9 mouse cellular contexts compared by ENCODE assay signal in the genomic region with DNA sequence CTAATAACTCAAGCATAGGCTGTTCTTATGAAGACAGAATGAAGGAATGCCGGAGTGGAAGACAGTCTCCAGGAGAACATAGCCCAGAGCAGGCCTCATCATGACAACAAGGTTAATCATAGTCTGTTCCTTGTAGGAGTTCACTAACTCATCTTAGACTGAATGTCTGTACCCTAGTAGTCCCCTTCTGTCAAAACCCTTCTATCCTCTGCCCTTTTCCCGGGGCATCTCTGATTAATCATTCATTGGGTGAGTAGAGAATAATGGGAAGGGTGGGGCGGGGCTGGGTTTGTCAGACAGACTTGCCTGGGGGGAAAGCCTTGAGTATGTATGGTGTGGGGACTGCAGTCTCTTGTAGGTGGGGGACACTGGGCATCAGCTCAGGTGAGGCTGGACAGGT.
"Had no signal": no experiment of that assay in that cellular context is flagged by ENCODE, and none has a peak within 500 bp of the region (broad histone marks: within the 10 kb centered on the region; RNA-seq: fewer than 3 reads in every experiment).

No protein-coding gene starts in this region.

- H3K36me3 ChIP-seq: limb, embryonic 13.5 days; midbrain, embryonic 13.5 days; neural tube, embryonic 15.5 days had no signal

- H3K9ac ChIP-seq: limb, embryonic 13.5 days; liver, embryonic 14.5 days; midbrain, embryonic 13.5 days; neural tube, embryonic 15.5 days had no signal

- H3K4me2 ChIP-seq: limb, embryonic 13.5 days; midbrain, embryonic 13.5 days; neural tube, embryonic 15.5 days had no signal

- DNase-seq: left cerebral cortex, postnatal 4 days; right cerebral cortex, adult 18-20 months; right cerebral cortex, postnatal 25 days had no signal

- H3K27ac ChIP-seq: limb, embryonic 13.5 days; liver, embryonic 14.5 days; midbrain, embryonic 13.5 days; neural tube, embryonic 15.5 days had no signal

- H3K4me3 ChIP-seq: limb, embryonic 13.5 days; midbrain, embryonic 13.5 days; myocyte; neural tube, embryonic 15.5 days had no signal

- ATAC-seq: intestine, embryonic 16.5 days; midbrain, embryonic 13.5 days had no signal

- H3K9me3 ChIP-seq: limb, embryonic 13.5 days; midbrain, embryonic 13.5 days; neural tube, embryonic 15.5 days had no signal

- H3K27me3 ChIP-seq: limb, embryonic 13.5 days; midbrain, embryonic 13.5 days; neural tube, embryonic 15.5 days had no signal
